Mouse (Mus musculus) heart, adult 2 months (tissue): ENCODE data around the gene Rnf123. TPM values are rescaled to one million over a fixed set of nuclear protein-coding genes. Genes with fewer than 3 reads are reported as not detected.

Experiments
- DNase-seq, 2 experiments: peaks; one replicate each; pipeline ENCODE4 v3.0.0; 2021
- H3K27ac ChIP-seq: fragments of 200-600 bp; 2 replicates; pipeline ENCODE4 v1.8.1; 2022
- H3K27me3 ChIP-seq: fragments of 200-500 bp; 2 replicates; pipeline ENCODE4 v1.6.1; 2012; ENCODE audit warnings: mild to moderate bottlenecking, low read length, inconsistent platforms, mixed read lengths; ENCODE audit not compliant: control insufficient read depth, insufficient read depth
- H3K36me3 ChIP-seq: fragments of 200-500 bp; 2 replicates; pipeline ENCODE4 v1.6.1; 2012; ENCODE audit warnings: low read length, inconsistent platforms; ENCODE audit not compliant: control insufficient read depth, insufficient read depth
- H3K4me1 ChIP-seq: fragments of 200-500 bp; 2 replicates; pipeline ENCODE4 v1.6.1; 2011; ENCODE audit warnings: low read length; ENCODE audit not compliant: control insufficient read depth, insufficient read depth
- H3K4me3 ChIP-seq: fragments of 200-600 bp; 2 replicates; pipeline ENCODE4 v1.8.1; 2022
- H3K79me2 ChIP-seq: fragments of 200-500 bp; replicated peaks from 2 replicates; pipeline ENCODE4 v1.6.1; 2012; ENCODE audit warnings: mild to moderate bottlenecking, inconsistent platforms, low read length, moderate library complexity, mixed read lengths; ENCODE audit not compliant: control insufficient read depth, insufficient read depth
- H3K9ac ChIP-seq: fragments of 200-500 bp; 2 replicates; pipeline ENCODE4 v1.6.1; 2012; ENCODE audit warnings: low read depth, mild to moderate bottlenecking, control low read depth, inconsistent platforms, low read length, mixed read lengths
- CTCF ChIP-seq: fragments of 200-600 bp; IDR thresholded peaks from 2 replicates; pipeline ENCODE4 v1.8.1; 2022; ENCODE audit warnings: antibody characterized with exemption, mild to moderate bottlenecking, moderate library complexity
- EP300 ChIP-seq: fragments of 200-500 bp; IDR thresholded peaks from 2 replicates; pipeline ENCODE4 v1.6.1; 2011; ENCODE audit warnings: low read depth, low read length, control low read depth; ENCODE audit not compliant: insufficient read depth
- POLR2A ChIP-seq: fragments of 200-500 bp; IDR thresholded peaks from 2 replicates; pipeline ENCODE4 v1.6.1; 2011; ENCODE audit warnings: mild to moderate bottlenecking, low read depth, low read length, control low read depth; ENCODE audit not compliant: insufficient read depth
- WGBS: fragments of 180-500 bp; shearing (Covaris S2); methylation state at CpG from one replicate; pipeline ENCODE4 v1.1.7; 2018; 5-methylcytosine and 5-hydroxymethylcytosine counted together
- intact Hi-C: fragments of 180-260 bp; cut with DNase I; formaldehyde crosslinking; loops from one replicate; pipeline ENCODE4 v1.15.1; 2025
- polyA plus RNA-seq: library from polyadenylated mRNA; depleted of rRNA; stranded (reverse); fragments of >200 nt; gene quantifications from 2 replicates; pipeline ENCODE4 v1.2.3, GENCODE M21; 2012
- total RNA-seq, 2 experiments: library from RNA; stranded (reverse); gene quantifications; 2 replicates each; pipeline ENCODE4 v1.2.3; 2021

The Rnf123 gene
- total and polyA plus RNA-seq, 3 experiments: 79.3 to 114 (median 86.7) TPM

GRCm38 (mm10) chr9:108119891-108120411 lies 36.8 kb upstream of the Rnf123 start:
- Histone ChIP-seq H3K36me3 (no peaks in the 10 kb centered on the region), H3K4me1 (peaks cover 1% of the 10 kb centered on the region; the same call in 1 of the 2 replicates), H3K27ac (no peak overlapping the region; the same call in 1 of the 2 replicates), H3K9ac (no peak overlapping the region), H3K4me3 (no peak overlapping the region), H3K79me2 (no peaks in the 10 kb centered on the region), H3K27me3 (peaks cover 2% of the 10 kb centered on the region; the same call in 1 of the 2 replicates)
- 14% methylated on average over 10 of the region's 11 CpGs for WGBS
- peak; percentile 36 to 66 for DNase-seq
- TF ChIP-seq EP300: no peak
- TF ChIP-seq POLR2A: no peak
- no peak for TF ChIP-seq CTCF
- intact Hi-C loops: no loop called here

GRCm38 (mm10) chr9:108117143-108117542 lies 34.0 kb upstream of the Rnf123 start:
- TF ChIP-seq EP300: no peak
- TF ChIP-seq POLR2A: no peak
- TF ChIP-seq CTCF: no peak
- Histone ChIP-seq H3K36me3 (no peaks in the 10 kb centered on the region), H3K4me3 (no peak overlapping the region), H3K27ac (no peak overlapping the region), H3K4me1 (peaks cover 1% of the 10 kb centered on the region; the same call in 1 of the 2 replicates), H3K9ac (no peak overlapping the region), H3K79me2 (no peaks in the 10 kb centered on the region), H3K27me3 (peaks cover 2% of the 10 kb centered on the region; the same call in 1 of the 2 replicates)
- DNase-seq: no peak
- 80% methylated on average over 4 of the region's 4 CpGs for WGBS
- intact Hi-C loops: no loop called here

DNA sequence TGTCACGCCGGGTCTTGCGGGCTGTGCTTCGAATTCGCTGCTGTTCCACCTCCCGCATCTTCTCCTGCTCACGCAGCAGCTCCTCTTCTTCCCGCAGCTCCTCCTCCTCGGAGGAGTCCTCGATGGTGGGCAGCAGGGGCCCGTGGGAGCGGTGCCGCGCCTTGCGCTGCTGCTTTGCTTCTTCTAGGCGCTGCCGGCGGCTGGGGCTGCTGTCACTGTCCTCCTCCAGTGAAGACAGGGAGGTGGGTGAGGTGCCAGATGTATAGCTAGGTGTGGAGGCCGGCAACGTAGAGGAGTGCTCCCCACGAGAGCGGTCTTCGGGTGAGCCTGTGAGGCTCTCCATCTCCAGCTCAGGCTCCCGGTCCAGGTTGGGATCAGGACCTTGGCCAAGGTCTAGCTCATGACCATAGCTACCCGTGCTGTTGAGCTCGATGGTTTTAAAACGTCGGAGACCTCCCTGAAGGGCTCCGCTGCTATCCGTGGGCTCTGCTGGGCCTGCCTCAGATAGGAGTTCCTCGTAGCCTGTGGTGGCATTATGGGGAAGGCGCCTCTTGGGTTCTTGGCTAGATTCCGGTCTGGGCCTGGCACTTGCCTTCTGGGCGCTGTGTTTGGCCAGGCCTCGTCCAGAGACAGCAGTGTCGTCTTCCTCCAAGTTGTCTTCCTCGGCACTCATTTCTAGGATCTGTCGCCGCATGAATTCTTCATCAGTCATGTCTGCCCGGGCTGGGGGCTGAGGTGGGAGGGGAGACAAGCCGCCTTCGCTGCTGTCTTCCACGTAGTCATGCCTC lies 32.3 kb upstream of the Rnf123 start:
- H3K36me3 ChIP-seq: no peaks in the 10 kb centered on the region
- peaks cover 2% of the 10 kb centered on the region; the same call in 1 of the 2 replicates for H3K27me3 ChIP-seq
- intact Hi-C loops: no loop called here
- H3K79me2 ChIP-seq: no peaks in the 10 kb centered on the region
- TF ChIP-seq CTCF (no peak), EP300 (no peak), POLR2A (no peak)
- peaks cover 1% of the 10 kb centered on the region; the same call in 1 of the 2 replicates for H3K4me1 ChIP-seq
- no peak overlapping the region for H3K9ac ChIP-seq
- H3K27ac ChIP-seq: no peak overlapping the region
- no peak for DNase-seq
- H3K4me3 ChIP-seq: no peak overlapping the region
- 68% methylated on average over 43 of the region's 43 CpGs for WGBS

DNA sequence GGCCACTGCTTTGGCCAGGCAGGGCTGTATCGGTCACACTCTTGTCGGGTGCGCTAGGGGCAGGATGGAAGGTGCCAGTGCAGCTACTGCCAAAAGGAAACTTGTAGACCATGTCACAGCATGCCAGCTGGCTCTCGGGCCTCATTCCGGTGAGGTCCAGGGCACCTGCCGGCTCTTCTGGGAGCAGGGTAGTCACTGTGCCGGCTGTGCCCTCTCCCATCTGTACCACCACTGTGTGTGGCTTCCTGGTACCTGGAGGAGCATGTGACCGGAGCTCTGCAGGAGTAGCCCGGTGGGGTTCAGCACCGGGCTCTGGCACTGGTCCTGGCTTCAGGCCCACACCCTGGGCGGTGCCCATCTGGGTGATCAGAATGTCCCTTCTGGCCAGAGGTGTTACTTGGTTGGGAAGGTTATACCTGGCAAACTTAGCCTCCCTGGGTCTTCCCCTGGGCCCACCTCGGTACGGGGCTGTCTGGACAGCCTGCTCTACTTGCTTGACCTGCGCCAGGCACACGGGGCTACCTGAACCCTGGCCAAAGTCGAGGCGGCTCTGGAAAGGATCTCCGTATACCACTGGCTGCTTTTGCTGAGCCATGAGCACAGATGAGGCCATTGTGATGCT lies 29.7 kb upstream of the Rnf123 start:
- Histone ChIP-seq H3K4me3 (no peak overlapping the region), H3K79me2 (no peaks in the 10 kb centered on the region), H3K9ac (no peak overlapping the region), H3K27me3 (peaks cover 2% of the 10 kb centered on the region; the same call in 1 of the 2 replicates), H3K36me3 (no peaks in the 10 kb centered on the region), H3K27ac (no peak overlapping the region), H3K4me1 (no peaks in the 10 kb centered on the region)
- peak; percentile 42 to 66 for DNase-seq
- TF ChIP-seq CTCF (no peak), EP300 (no peak), POLR2A (no peak)
- intact Hi-C loops: no loop called here
- WGBS: 83% methylated on average over 18 of the region's 18 CpGs

DNA sequence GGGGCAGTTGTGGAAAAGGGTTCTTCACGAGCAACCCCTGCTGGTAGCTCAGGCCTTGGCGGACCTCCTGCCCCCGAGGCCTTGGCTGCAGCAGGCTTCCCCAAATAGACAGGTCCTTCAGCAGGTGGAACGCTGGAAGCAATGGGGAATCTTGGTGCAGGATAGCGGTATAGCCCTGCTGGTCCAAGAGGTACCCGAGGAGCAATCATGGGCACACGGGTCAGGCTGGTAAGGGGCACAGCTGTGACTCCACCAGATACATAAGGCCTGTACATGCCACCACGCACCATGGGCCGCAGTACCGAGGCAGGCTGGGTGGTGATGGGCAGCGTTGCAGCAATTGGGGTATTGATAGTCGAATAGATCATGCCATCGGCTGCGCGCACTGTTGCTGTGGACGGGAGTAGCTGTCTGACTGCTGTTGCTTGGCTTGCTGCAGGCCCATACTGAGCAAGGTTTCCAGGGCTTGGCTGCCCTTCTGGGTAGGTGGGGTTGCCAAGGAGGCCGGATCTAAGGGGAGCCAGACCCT lies 28.5 kb upstream of the Rnf123 start:
- Histone ChIP-seq H3K79me2 (no peaks in the 10 kb centered on the region), H3K36me3 (no peaks in the 10 kb centered on the region), H3K27ac (no peak overlapping the region), H3K4me3 (no peak overlapping the region), H3K27me3 (peaks cover 2% of the 10 kb centered on the region; the same call in 1 of the 2 replicates), H3K4me1 (no peaks in the 10 kb centered on the region), H3K9ac (no peak overlapping the region; the same call in 1 of the 2 replicates)
- 72% methylated on average over 17 of the region's 17 CpGs for WGBS
- no peak for DNase-seq
- TF ChIP-seq POLR2A (no peak), CTCF (0 out of 2 replicates have a peak, but pooled peaks have one; percentile 3)
- intact Hi-C loops: no loop called here
